8 mouse cellular contexts compared by ENCODE assay signal in genomic region chr14:116926404-116927171, GRCm38 (mm10). TPM values are rescaled to one million over a fixed set of nuclear protein-coding genes. Genes with fewer than 3 reads are reported as not detected.
A peak's percentile ranks its signal among the peaks of the same experiment; 100 is the strongest.
DNase-seq lines count a peak whose midpoint lies in the region; ATAC-seq and TF ChIP-seq lines count a peak whose summit lies in the region.

No protein-coding gene starts in this region.

- H3K36me3 ChIP-seq in forebrain, embryonic 10.5 days (replicated peaks): no peaks in the 10 kb centered on the region
- no peaks in the 10 kb centered on the region for H3K36me3 ChIP-seq in heart, embryonic 12.5 days
- no peaks in the 10 kb centered on the region for H3K36me3 ChIP-seq in kidney, postnatal 0 days (ENCODE audit: insufficient read depth, low read length)
- H3K36me3 ChIP-seq in liver, embryonic 11.5 days (ENCODE audit: control insufficient read depth, insufficient read depth, low read length): no peaks in the 10 kb centered on the region
- no peaks in the 10 kb centered on the region for H3K36me3 ChIP-seq in myocyte (ENCODE audit: control insufficient read depth, insufficient read depth)

- H3K4me3 ChIP-seq in forebrain, embryonic 10.5 days: peak overlapping the region; percentile 92
- H3K4me3 ChIP-seq in heart, embryonic 12.5 days: peak overlapping the region; percentile 72
- H3K4me3 ChIP-seq in kidney, postnatal 0 days (replicated peaks; ENCODE audit: low read depth, low read length): peak overlapping the region; percentile 81
- H3K4me3 ChIP-seq in liver, embryonic 11.5 days (ENCODE audit: low read depth, low read length): peak overlapping the region; percentile 66
- H3K4me3 ChIP-seq in myocyte: peak overlapping the region; percentile 47

- WGBS in forebrain, embryonic 10.5 days: under 1% methylated on average over 52 of the region's 52 CpGs
- under 1% methylated on average over 51 of the region's 52 CpGs for WGBS in heart, embryonic 12.5 days
- under 1% methylated on average over 51 of the region's 52 CpGs for WGBS in kidney, postnatal 0 days
- under 1% methylated on average over 52 of the region's 52 CpGs for WGBS in liver, embryonic 11.5 days

- no peaks in the 10 kb centered on the region for H3K79me2 ChIP-seq in myocyte (ENCODE audit: control insufficient read depth, insufficient read depth)

- no peaks in the 10 kb centered on the region for H3K27me3 ChIP-seq in forebrain, embryonic 10.5 days (ENCODE audit: poor library complexity, severe bottlenecking)
- H3K27me3 ChIP-seq in heart, embryonic 12.5 days (replicated peaks): no peaks in the 10 kb centered on the region; the same call in 1 of the 2 replicates
- H3K27me3 ChIP-seq in kidney, postnatal 0 days (ENCODE audit: insufficient read depth, low read length): no peaks in the 10 kb centered on the region
- H3K27me3 ChIP-seq in liver, embryonic 11.5 days (replicated peaks; ENCODE audit: control insufficient read depth, insufficient read depth, low read length): peaks cover 22% of the 10 kb centered on the region
- no peaks in the 10 kb centered on the region for H3K27me3 ChIP-seq in myocyte (ENCODE audit: control insufficient read depth, insufficient read depth, insufficient read length)

- H3K9ac ChIP-seq in heart, embryonic 12.5 days: peak overlapping the region; percentile 79
- peak overlapping the region; percentile 84 for H3K9ac ChIP-seq in kidney, postnatal 0 days (ENCODE audit: low read depth, low read length)
- peak overlapping the region; percentile 71 for H3K9ac ChIP-seq in liver, embryonic 11.5 days (ENCODE audit: low read depth, low read length)

- H3K4me1 ChIP-seq in forebrain, embryonic 10.5 days: peaks cover 29% of the 10 kb centered on the region
- H3K4me1 ChIP-seq in heart, embryonic 12.5 days (replicated peaks): peaks cover 10% of the 10 kb centered on the region
- H3K4me1 ChIP-seq in kidney, postnatal 0 days (replicated peaks; ENCODE audit: insufficient read depth, low read length): no peaks in the 10 kb centered on the region
- H3K4me1 ChIP-seq in liver, embryonic 11.5 days (replicated peaks; ENCODE audit: control insufficient read depth, insufficient read depth, low read length): no peaks in the 10 kb centered on the region

- DNase-seq in thymus, postnatal 4 days: peak; percentile 8
- DNase-seq in thymus, postnatal 25 days: no peak
- DNase-seq in forebrain, embryonic 10.5 days (ENCODE audit: extremely low spot score, low spot score): peak; percentile 89
- peak; percentile 93 for DNase-seq in kidney, postnatal 0 days (ENCODE audit: low spot score)
- peak; percentile 75 for DNase-seq in liver, embryonic 11.5 days (ENCODE audit: low spot score)
- peak; percentile 23 for DNase-seq in testis, postnatal 14 days (ENCODE audit: low spot score)

- peak overlapping the region; percentile 49 for H3ac ChIP-seq in myocyte (ENCODE audit: control insufficient read depth, insufficient read length)

- peak; percentile 8 for TF ChIP-seq POLR2A in myocyte (IDR thresholded peaks at IDR 0.05; ENCODE audit: insufficient read length, low read depth)

- peak overlapping the region; percentile 100 for H3K27ac ChIP-seq in forebrain, embryonic 10.5 days
- peak overlapping the region; percentile 57 for H3K27ac ChIP-seq in heart, embryonic 12.5 days (ENCODE audit: poor library complexity, severe bottlenecking)
- H3K27ac ChIP-seq in kidney, postnatal 0 days: peak overlapping the region; percentile 93
- H3K27ac ChIP-seq in liver, embryonic 11.5 days (ENCODE audit: low read depth, low read length): peak overlapping the region; percentile 85

- ATAC-seq in heart, embryonic 12.5 days (ENCODE audit: insufficient number of reproducible peaks, low FRiP score): peak; percentile 80
- ATAC-seq in kidney, postnatal 0 days (replicated peaks; ENCODE audit: low FRiP score, low read depth): peak; percentile 79
- ATAC-seq in liver, embryonic 11.5 days (replicated peaks; ENCODE audit: low FRiP score): peak; percentile 54

- TF ChIP-seq CTCF in kidney, postnatal 0 days (IDR thresholded peaks at IDR 0.05; ENCODE audit: low read depth): peak; percentile 34; the same call in 1 of the 2 replicates

- peak overlapping the region; percentile 97 for H3K4me2 ChIP-seq in heart, embryonic 12.5 days
- peak overlapping the region; percentile 93 for H3K4me2 ChIP-seq in kidney, postnatal 0 days (ENCODE audit: low read length)
- H3K4me2 ChIP-seq in liver, embryonic 11.5 days: peak overlapping the region; percentile 73
- H3K4me2 ChIP-seq in myocyte (ENCODE audit: low read depth): peak overlapping the region; percentile 84

- no peaks in the 10 kb centered on the region for H3K9me3 ChIP-seq in forebrain, embryonic 10.5 days
- no peaks in the 10 kb centered on the region for H3K9me3 ChIP-seq in heart, embryonic 12.5 days (replicated peaks)
- H3K9me3 ChIP-seq in kidney, postnatal 0 days (replicated peaks; ENCODE audit: low read length): no peaks in the 10 kb centered on the region
- H3K9me3 ChIP-seq in liver, embryonic 11.5 days (ENCODE audit: control insufficient read depth, low read length): no peaks in the 10 kb centered on the region

TF ChIP-seq in myocyte, 11 proteins besides CTCF, POLR2A, EP300 and RAD21:
- TF ChIP-seq USF1 (IDR thresholded peaks at IDR 0.05; ENCODE audit: low read depth) (no peak), TCF12 (IDR thresholded peaks at IDR 0.05; ENCODE audit: insufficient read depth, poor library complexity, severe bottlenecking) (no peak)

RNA-seq across cellular contexts. Expression of gene Gpc6, which starts 1.5 kb away (rescaled TPM):
- polyA plus RNA-seq in forebrain, embryonic 10.5 days (2016; fragmentation: Nextera tagmentation; extraction: Ambion mirVana): 36.5 and 38.0 TPM in 2 replicates
- polyA plus RNA-seq in heart, embryonic 12.5 days (2016; fragmentation: Nextera tagmentation; extraction: Ambion mirVana): 15.9 and 17.0 TPM in 2 replicates
- 46.3 and 46.4 TPM in 2 replicates for polyA plus RNA-seq in kidney, postnatal 0 days (2015; fragmentation: Nextera tagmentation; extraction: Ambion mirVana)
- 17.8 and 18.8 TPM in 2 replicates for polyA plus RNA-seq in liver, embryonic 11.5 days (2014; fragmentation: Nextera tagmentation; extraction: Ambion mirVana)
- polyA plus RNA-seq in myocyte (2012; fragmentation: generic; extraction: Trizol): 5.0 TPM
